Mouse (Mus musculus): ENCODE results near the gene Grid2.
A peak's percentile ranks its signal among the peaks of the same experiment; 100 is the strongest.

Gene Grid2

DNA sequence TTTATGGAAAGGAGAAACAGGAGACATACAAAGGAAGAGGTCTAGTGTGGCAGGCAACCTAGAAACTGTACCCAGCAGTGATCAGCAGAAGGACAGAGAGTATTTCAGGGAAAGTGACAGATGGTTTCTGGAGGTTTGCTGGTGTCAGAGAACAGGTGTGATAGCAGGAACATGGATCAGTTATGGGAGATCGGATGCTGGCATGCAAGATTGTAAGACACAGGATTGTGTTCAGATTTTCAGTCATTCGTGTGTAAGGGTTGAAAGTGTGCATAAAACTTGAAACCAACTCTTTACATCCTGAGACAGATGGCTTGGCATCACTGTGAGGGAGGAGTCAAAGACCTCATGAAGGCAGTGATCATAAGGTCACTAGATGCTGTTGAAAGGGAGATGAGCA is 817.7 kb downstream of the Grid2 start:
- DNase-seq = no peak

DNA sequence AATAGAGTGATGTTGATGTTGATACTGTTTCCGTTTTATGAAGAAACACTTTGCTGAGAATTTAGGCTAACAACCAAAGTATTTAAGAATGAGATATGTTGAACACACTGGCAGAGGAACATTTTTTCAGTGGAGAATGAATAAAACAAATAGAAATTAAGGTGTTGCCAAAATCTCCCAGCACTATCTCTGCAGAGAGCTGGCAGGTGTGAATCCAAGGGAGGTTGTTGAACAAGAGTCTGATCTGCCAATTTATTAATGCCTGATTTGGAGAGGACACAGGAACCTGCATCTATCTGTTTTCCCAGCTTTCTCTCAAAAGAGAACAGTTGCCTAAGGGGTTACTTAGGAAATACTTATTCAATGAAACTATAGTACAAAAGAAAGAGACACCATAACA is 822.2 kb downstream of the Grid2 start:
- no peak for DNase-seq

GRCm38 (mm10) chr6:64098662-64099061 is 843.0 kb downstream of the Grid2 start:
- DNase-seq = no peak

DNA sequence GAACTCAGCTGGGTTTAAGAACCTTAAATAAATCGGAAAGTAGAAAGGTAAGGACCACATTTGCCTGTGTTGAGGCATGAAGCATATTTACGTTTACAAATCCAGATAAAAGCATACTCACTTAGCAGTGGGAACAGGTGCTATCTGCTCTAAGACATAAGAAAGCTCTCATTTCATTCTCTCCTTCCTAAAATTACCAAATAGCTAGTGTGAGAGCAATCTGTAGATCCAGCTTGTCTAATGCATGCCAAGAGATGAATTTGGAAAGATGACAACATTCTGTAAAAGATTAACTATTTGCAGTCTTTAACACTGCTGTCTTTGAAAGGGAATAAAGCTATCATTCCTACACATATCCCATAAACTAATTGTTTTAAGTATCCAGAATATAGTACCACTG is 858.9 kb downstream of the Grid2 start:
- DNase-seq = no peak

GRCm38 (mm10) chr6:64136275-64136674 is 880.6 kb downstream of the Grid2 start:
- DNase-seq = no peak

GRCm38 (mm10) chr6:64148613-64149012 is 892.9 kb downstream of the Grid2 start:
- DNase-seq = no peak

- DNase-seq = no peak
Measured at GRCm38 (mm10) chr6:64174995-64175612, 919.4 kb downstream of the Grid2 start.

- DNase-seq = no peak
Measured at GRCm38 (mm10) chr6:64193646-64194045, 938.0 kb downstream of the Grid2 start.

DNA sequence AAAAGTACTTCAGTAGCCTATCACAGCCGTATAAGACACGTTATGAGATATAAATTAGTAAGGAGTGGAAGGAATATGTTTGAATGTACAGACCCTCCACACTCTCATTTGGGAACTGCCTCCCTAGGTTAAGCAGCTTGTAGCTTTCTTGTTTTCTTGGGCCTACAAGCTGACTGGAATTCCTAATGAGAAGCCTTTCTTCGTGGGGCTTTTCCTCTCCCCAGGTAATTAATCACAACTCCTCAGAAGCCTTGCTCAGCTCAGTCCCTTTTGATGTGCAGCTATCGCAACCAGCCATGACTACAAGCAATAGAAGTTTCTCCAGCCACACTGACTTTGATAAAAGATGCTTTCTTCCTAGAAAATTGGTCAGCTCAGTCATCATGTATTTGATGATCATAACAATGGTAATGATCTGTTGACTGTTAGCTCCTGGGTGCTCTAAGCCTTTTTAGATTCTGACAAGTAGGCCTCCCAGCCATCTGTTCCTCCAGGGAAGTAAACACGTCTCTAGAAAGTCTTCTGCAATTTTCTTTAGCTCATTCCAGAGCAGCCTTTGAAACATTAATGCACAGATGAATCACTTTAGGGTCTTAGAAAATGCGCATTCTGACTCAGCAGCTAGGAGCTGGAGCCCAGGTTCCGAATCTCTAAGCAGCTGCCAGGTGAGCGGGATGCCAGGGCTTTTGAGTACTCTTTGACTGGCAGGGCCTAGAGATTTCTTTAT is 946.9 kb downstream of the Grid2 start:
- DNase-seq = no peak

GRCm38 (mm10) chr6:64236351-64236750 is 980.7 kb downstream of the Grid2 start:
- DNase-seq = peak; percentile 5

- no peak for DNase-seq
Measured at GRCm38 (mm10) chr6:64240526-64240925, 984.9 kb downstream of the Grid2 start.

GRCm38 (mm10) chr6:64245951-64246350 is 990.3 kb downstream of the Grid2 start:
- no peak for DNase-seq

DNA sequence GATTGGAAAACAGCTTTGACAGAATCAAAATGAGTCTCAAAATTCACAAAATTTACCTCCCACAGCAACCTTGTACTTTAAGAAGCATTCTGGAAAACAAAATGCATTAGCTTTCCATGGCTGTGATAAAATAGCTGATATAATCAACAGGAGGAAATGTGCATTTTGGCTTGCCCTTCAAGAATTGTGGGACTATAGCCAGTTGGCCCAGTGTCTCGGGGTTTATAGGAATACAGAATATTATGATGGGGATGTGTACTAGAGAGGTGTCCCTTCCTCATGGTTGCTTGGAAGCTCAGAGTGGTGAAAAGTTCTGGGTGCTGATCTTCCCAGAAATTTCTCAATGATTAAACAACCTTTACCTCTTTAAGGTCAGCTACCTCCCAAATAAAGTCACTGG is 995.4 kb downstream of the Grid2 start:
- no peak for DNase-seq

DNA sequence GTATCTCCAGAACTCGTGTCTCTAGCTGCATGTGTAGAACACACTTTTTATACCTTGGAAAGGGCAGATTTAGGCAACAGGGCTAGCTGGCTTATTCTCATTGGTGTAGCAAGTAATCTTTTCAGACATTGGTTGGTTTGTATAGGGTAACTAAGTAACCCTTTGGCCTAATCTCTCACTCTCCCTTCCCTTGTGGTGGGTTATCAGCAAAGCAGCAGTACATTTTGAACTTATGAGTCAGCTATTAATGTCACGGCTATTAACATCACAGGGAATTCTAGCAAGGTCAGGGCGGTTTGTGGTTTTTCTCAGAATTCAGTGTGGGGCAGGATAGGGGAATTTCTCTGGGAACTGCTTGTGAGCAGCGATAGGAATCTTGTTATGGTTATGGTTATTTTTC is 1007.8 kb downstream of the Grid2 start:
- no peak for DNase-seq

- no peak for DNase-seq
Measured at GRCm38 (mm10) chr6:64264224-64264623, 1008.5 kb downstream of the Grid2 start.

DNA sequence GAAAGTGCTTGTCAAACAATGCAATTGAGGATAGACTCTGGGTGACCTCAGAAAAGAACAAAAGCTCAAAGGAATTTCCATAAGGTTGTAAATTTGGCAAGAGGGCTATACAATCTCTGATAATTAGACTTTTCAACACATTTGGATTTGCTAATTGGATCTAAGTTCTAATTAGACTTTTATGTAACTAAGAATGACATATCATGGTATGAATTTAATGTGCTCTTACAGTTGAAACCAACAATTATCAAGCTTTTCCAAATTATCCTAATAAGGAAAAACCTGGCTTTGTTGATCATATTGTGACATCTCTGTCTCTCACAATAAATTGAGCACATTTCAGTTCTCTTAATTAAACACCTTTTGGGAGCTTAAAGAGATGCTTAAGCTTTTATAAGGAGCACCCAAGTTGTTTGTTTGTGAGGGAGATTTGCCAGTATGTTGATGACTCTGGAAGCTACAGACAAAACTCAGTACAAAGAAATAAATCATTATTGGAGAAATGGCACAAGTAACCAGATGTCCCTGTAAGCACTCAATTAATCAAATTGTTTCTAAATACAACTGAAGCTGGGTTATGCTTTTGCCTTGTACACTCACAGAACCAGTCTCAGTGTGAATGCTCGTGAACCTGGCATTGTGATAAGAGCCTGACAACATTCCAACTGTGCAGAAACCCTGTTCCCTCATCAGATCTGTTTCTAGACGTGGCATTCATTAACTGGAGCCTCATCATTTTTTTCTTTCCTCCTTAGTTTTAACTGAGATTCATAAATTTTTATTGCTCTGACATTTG is 1018.8 kb downstream of the Grid2 start:
- DNase-seq = no peak

GRCm38 (mm10) chr6:64279927-64280326 is 1024.3 kb downstream of the Grid2 start:
- no peak for DNase-seq

GRCm38 (mm10) chr6:64293761-64294160 is 1038.1 kb downstream of the Grid2 start:
- no peak for DNase-seq

- DNase-seq = no peak
Measured at GRCm38 (mm10) chr6:64297633-64298032, 1042.0 kb downstream of the Grid2 start.

- no peak for DNase-seq
Measured at GRCm38 (mm10) chr6:64304709-64305476, 1049.2 kb downstream of the Grid2 start.

DNA sequence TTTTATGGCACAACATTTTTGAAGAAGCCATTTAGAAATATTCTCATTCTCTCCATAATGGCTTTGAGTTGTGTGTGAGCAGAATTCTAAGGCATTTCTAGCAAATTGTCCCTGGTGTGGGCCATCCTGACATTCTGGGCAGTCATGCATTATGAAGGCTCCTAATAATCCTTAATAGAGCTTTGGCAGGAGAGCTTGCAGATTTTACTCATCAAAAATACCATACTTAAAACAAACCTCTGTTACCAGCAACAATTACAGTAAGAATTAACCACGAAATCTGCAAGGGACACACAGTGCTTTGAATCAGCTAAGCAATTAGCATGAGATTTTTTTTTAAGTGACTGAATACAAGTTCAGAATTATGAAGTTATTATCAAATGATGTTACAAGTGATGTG is 1053.0 kb downstream of the Grid2 start:
- DNase-seq = no peak

- DNase-seq = no peak
Measured at GRCm38 (mm10) chr6:64313132-64313531, 1057.5 kb downstream of the Grid2 start.

GRCm38 (mm10) chr6:64326936-64327335 is 1071.3 kb downstream of the Grid2 start:
- DNase-seq = no peak

Data from kidney, adult 18-20 months (tissue).